Mouse (Mus musculus) CH12.LX (cell line): ENCODE results near the gene Gm21970. TPM values are rescaled to one million over a fixed set of nuclear protein-coding genes. Genes with fewer than 3 reads are reported as not detected.

Experiments used
- DNase-seq: peaks from one replicate; pipeline ENCODE4 v3.0.0-alpha.2; 2013; ENCODE audit errors: extremely low read depth
- H3K27ac ChIP-seq: 2 replicates; pipeline ENCODE4 v1.5.1; 2012; ENCODE audit warnings: low read depth, mild to moderate bottlenecking, control low read depth, moderate library complexity; ENCODE audit not compliant: insufficient read depth
- H3K27me3 ChIP-seq: replicated peaks from 2 replicates; pipeline ENCODE3; 2012; ENCODE audit warnings: inconsistent platforms
- H3K36me3 ChIP-seq, 2 experiments: replicated peaks in 1 of 2; 2 replicates each; pipeline versions ENCODE3 to v1.6.1; 2012; ENCODE audit warnings: inconsistent platforms in 1 of 2, low read length in 1 of 2, mild to moderate bottlenecking in 1 of 2, mixed read lengths in 1 of 2, moderate library complexity in 1 of 2; ENCODE audit not compliant: control insufficient read depth in 1 of 2, insufficient read depth in 1 of 2
- H3K4me1 ChIP-seq, 2 experiments: 2 replicates each; pipeline ENCODE4 v1.6.1; 2012; ENCODE audit warnings: inconsistent platforms in 1 of 2, moderate library complexity in 1 of 2; ENCODE audit not compliant: insufficient read depth in 2 of 2, control insufficient read depth in 1 of 2
- H3K4me2 ChIP-seq: 2 replicates; pipeline ENCODE4 v1.6.1; 2012; ENCODE audit warnings: low read depth, mild to moderate bottlenecking, control low read depth; ENCODE audit not compliant: poor library complexity, insufficient read depth, severe bottlenecking
- H3K4me3 ChIP-seq, 3 experiments: fragments of 150-350 bp in 1 of 3; sonication (generic) in 1 of 3; replicated peaks in 1 of 3; 2 replicates each; pipeline versions ENCODE3 to v1.5.1; 2011 to 2012; ENCODE audit warnings: low read depth in 2 of 3, low read length in 2 of 3, mild to moderate bottlenecking in 2 of 3, moderate library complexity in 2 of 3, control low read depth in 1 of 3, improper control_type of control experiment in 1 of 3, inconsistent platforms in 1 of 3, mixed read lengths in 1 of 3; ENCODE audit not compliant: poor library complexity in 1 of 3
- H3K79me2 ChIP-seq: replicated peaks from 2 replicates; pipeline ENCODE4 v1.6.1; 2012; ENCODE audit warnings: mild to moderate bottlenecking, moderate library complexity; ENCODE audit not compliant: control insufficient read depth, poor library complexity, insufficient read depth, severe bottlenecking; ENCODE audit errors: extremely low read depth
- H3K9ac ChIP-seq: 2 replicates; pipeline ENCODE4 v1.6.1; 2012; ENCODE audit warnings: low read depth, mild to moderate bottlenecking, control low read depth, moderate library complexity; ENCODE audit not compliant: insufficient read depth
- H3K9me3 ChIP-seq: replicated peaks from 2 replicates; pipeline ENCODE3; 2012; ENCODE audit warnings: low read length, inconsistent platforms, mixed read lengths
- BHLHE40 ChIP-seq: IDR thresholded peaks from 2 replicates; pipeline ENCODE4 v1.6.1; 2011; ENCODE audit warnings: mild to moderate bottlenecking, low read depth, low read length, improper control_type of control experiment
- E2F4 ChIP-seq: IDR thresholded peaks from 2 replicates; pipeline ENCODE4 v1.6.1; 2011; ENCODE audit warnings: low read depth, low read length, improper control_type of control experiment; ENCODE audit not compliant: insufficient replicate concordance
- EP300 ChIP-seq: IDR thresholded peaks from 2 replicates; pipeline ENCODE4 v1.6.1; 2011; ENCODE audit warnings: low read length, improper control_type of control experiment
- GABPA ChIP-seq: IDR thresholded peaks from 2 replicates; pipeline ENCODE4 v1.6.1; 2012; ENCODE audit warnings: low read depth, low read length, improper control_type of control experiment, inconsistent platforms; ENCODE audit not compliant: insufficient replicate concordance
- JUND ChIP-seq: conservative IDR thresholded peaks from 2 replicates; pipeline ENCODE4 v1.6.1; 2011; ENCODE audit warnings: low read depth, low read length, improper control_type of control experiment
- KAT2A ChIP-seq: IDR thresholded peaks from 2 replicates; pipeline ENCODE4 v1.6.1; 2012; ENCODE audit warnings: low read length, improper control_type of control experiment, inconsistent platforms; ENCODE audit not compliant: insufficient replicate concordance
- MAX ChIP-seq: IDR thresholded peaks from 2 replicates; pipeline ENCODE4 v1.6.1; 2011; ENCODE audit warnings: low read length, improper control_type of control experiment
- RAD21 ChIP-seq: IDR thresholded peaks from 2 replicates; pipeline ENCODE4 v1.6.1; 2011; ENCODE audit warnings: low read depth, mild to moderate bottlenecking, low read length, improper control_type of control experiment, moderate library complexity
- RCOR1 ChIP-seq: conservative IDR thresholded peaks from 2 replicates; pipeline ENCODE4 v1.6.1; 2012; ENCODE audit warnings: low read depth, mild to moderate bottlenecking, inconsistent platforms, low read length, improper control_type of control experiment
- SMC3 ChIP-seq: IDR thresholded peaks from 2 replicates; pipeline ENCODE4 v1.6.1; 2011; ENCODE audit warnings: low read depth, low read length, improper control_type of control experiment
- USF1 ChIP-seq: IDR thresholded peaks from 2 replicates; pipeline ENCODE4 v1.6.1; 2014; ENCODE audit warnings: low read depth, mild to moderate bottlenecking, inconsistent platforms, low read length, improper control_type of control experiment
- USF2 ChIP-seq: conservative IDR thresholded peaks from 2 replicates; pipeline ENCODE4 v1.6.1; 2011; ENCODE audit warnings: low read depth, low read length, improper control_type of control experiment
- ZC3H11A ChIP-seq: IDR thresholded peaks from 2 replicates; pipeline ENCODE4 v1.6.1; 2012; ENCODE audit warnings: low read depth, mild to moderate bottlenecking, inconsistent platforms, low read length, improper control_type of control experiment
- ZKSCAN1 ChIP-seq: IDR thresholded peaks from 2 replicates; pipeline ENCODE4 v1.6.1; 2012; ENCODE audit warnings: low read depth, inconsistent platforms, low read length, improper control_type of control experiment, borderline replicate concordance
- ZNF384 ChIP-seq: IDR thresholded peaks from 2 replicates; pipeline ENCODE4 v1.6.1; 2012; ENCODE audit warnings: low read depth, low read length, improper control_type of control experiment, inconsistent platforms
- dilution Hi-C: fragments of 300-500 bp; cut with MboI; formaldehyde crosslinking; loops from 2 replicates; pipeline ENCODE4 v1.14.3; 2020; ENCODE audit warnings: low sequenced_read_pairs; ENCODE audit not compliant: extremely low pct_unique_long_range_greater_than_20kb, extremely low pct_ligation_motif_present
- in situ Hi-C: fragments of 300-500 bp; cut with MboI; formaldehyde crosslinking; loops from 3 replicates; pipeline ENCODE4 v1.14.3; 2019; ENCODE audit warnings: low sequenced_read_pairs, low pct_ligation_motif_present, low pct_unique_long_range_greater_than_20kb, mixed read lengths
- polyA plus RNA-seq: library from polyadenylated mRNA; unstranded; fragments of >175 nt; gene quantifications from 2 replicates; pipeline ENCODE4 v1.2.1, GENCODE M21; 2012; ENCODE audit warnings: low read depth; ENCODE audit not compliant: insufficient read length
- total RNA-seq, 2 experiments: library from RNA; depleted of rRNA; stranded (reverse); fragments of 300-350 nt in 1 of 2; fragments of >200 nt in 1 of 2; gene quantifications; 2 replicates each; pipeline ENCODE4 v1.2.3; 2012 to 2014

Gm21970 gene
- total and polyA plus RNA-seq, 3 experiments: not detected

DNA sequence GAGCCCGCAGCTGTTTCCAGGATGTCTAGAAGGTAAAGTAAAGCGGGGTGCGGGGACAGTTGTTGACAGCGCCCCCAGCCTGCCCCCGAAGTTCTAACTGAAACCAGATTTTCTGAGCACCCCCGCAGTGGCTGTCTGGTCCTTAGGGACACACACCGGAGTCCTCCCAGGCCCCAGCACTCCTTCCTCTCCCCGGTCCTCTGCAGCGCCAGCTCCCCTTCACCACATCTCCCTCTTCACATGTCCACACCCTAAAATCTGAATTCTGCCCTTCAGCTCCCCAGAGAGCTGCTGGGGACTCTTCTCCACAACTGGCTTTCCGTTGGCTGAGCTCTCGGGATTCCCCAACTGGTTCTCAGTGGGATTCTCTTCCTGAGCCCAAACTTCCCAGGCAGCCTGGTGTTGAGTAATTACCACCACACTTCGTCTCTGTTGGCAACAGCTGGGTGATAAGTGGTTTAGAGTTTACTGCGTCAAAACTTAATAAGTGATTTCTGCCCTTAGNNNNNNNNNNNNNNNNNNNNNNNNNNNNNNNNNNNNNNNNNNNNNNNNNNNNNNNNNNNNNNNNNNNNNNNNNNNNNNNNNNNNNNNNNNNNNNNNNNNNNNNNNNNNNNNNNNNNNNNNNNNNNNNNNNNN, 15.2 kb downstream of the Gm21970 start (continued):
- peak; percentile 75; the same call in 1 of the 2 replicates for TF ChIP-seq RCOR1
- TF ChIP-seq KAT2A: no peak
- TF ChIP-seq SMC3: peak; percentile 18

- Histone ChIP-seq H3K4me2 (no peak overlapping the region), H3K27me3 (no peaks in the 10 kb centered on the region), H3K4me3 (no peak overlapping the region), H3K9me3 (no peaks in the 10 kb centered on the region), H3K79me2 (no peaks in the 10 kb centered on the region; the same call in 1 of the 2 replicates), H3K9ac (no peak overlapping the region), H3K36me3 (peaks cover 50 to 93% of the 10 kb centered on the region in 2 experiments), H3K4me1 (peaks cover 29 to 91% of the 10 kb centered on the region in 2 experiments), H3K27ac (no peak overlapping the region)
- no peak for DNase-seq
- TF ChIP-seq ZNF384: no peak
- peak; percentile 77 for TF ChIP-seq ZKSCAN1
- no peak for TF ChIP-seq USF2
- TF ChIP-seq E2F4: no peak
- TF ChIP-seq KAT2A: no peak
- in situ Hi-C loops (no loop called here), dilution Hi-C loops (no loop called here)
Observed at GRCm38 (mm10) chr16:91413102-91413844, 21.8 kb downstream of the Gm21970 start.

GRCm38 (mm10) chr16:91415391-91416189, 24.1 kb downstream of the Gm21970 start:
- Histone ChIP-seq H3K27ac (no peak overlapping the region), H3K4me1 (peaks cover 25 to 73% of the 10 kb centered on the region in 2 experiments), H3K79me2 (no peaks in the 10 kb centered on the region), H3K9ac (no peak overlapping the region), H3K36me3 (peaks cover 55 to 94% of the 10 kb centered on the region in 2 experiments), H3K4me3 (no peak overlapping the region), H3K27me3 (no peaks in the 10 kb centered on the region), H3K4me2 (no peak overlapping the region), H3K9me3 (no peaks in the 10 kb centered on the region)
- TF ChIP-seq EP300 (0 out of 2 replicates have a peak, but pooled peaks have one; percentile 35), RAD21 (no peak), MAX (0 out of 2 replicates have a peak, but pooled peaks have one; percentile 19), ZKSCAN1 (no peak), JUND (no peak), ZNF384 (no peak), BHLHE40 (peak; percentile 9; the same call in 1 of the 2 replicates), USF2 (no peak), USF1 (0 out of 2 replicates have a peak, but pooled peaks have one; percentile 5), ZC3H11A (no peak), GABPA (no peak)
- no peak for DNase-seq
- dilution Hi-C loops: no loop called here
- in situ Hi-C loops: no loop called here
